Mouse (Mus musculus): Measurements from ENCODE around the gene Hbb-bh2.

DNA sequence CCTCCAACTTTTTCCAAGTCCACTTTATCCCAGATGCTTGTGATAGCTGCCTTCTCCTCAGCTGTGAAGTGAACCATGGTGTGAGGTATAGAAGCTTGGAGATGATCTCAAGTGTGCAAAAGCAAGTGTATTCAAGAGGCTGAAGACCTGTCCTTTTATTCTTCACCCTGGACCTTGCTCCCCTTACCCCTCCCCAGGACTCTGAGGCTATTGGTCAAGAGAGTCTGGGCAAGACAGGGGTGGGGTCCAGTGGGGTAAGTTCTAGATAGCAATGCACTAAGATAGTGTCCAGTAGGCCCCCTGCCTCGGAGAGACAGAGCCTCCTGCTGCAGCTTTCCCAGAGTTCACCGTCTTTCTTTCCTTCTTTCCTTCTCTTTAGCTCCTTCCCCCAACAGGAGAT lies 2.7 kb upstream of the Hbb-bh2 start, which contains the start of gene Hbb-bh1:
- TF ChIP-seq GATA1 (IDR thresholded peaks at IDR 0.05; ENCODE audit: borderline replicate concordance, low read length), result no peak
- no peak for TF ChIP-seq FLI1 (IDR thresholded peaks at IDR 0.05; ENCODE audit: low read length)

Data from megakaryocyte, embryonic 14.5 days (primary cell).